Mouse (Mus musculus) E14TG2a.4 (cell line): ENCODE data around the gene Olfr434.
"Not testable (repeated sequence)": the region's sequence is repeated elsewhere in the genome, so short reads cannot be mapped to it uniquely, and the experiment has no call there.

Experiments used
- H3K27me3 ChIP-seq: 2 replicates; pipeline ENCODE4 v1.6.1; 2014; ENCODE audit warnings: low read length, control low read depth; ENCODE audit not compliant: insufficient read depth
- H3K36me3 ChIP-seq: 2 replicates; pipeline ENCODE4 v1.6.1; 2014; ENCODE audit warnings: low read length, control low read depth; ENCODE audit not compliant: insufficient read depth
- H3K4me1 ChIP-seq: replicated peaks from 2 replicates; pipeline ENCODE4 v1.6.1; 2014; ENCODE audit warnings: low read depth, low read length, control low read depth
- H3K4me3 ChIP-seq: replicated peaks from 2 replicates; pipeline ENCODE4 v1.5.1; 2014; ENCODE audit warnings: mild to moderate bottlenecking, low read length
- H3K9me3 ChIP-seq: 2 replicates; pipeline ENCODE4 v1.6.1; 2014; ENCODE audit warnings: low read length, control low read depth
- CTCF ChIP-seq: conservative IDR thresholded peaks from 2 replicates; pipeline ENCODE4 v1.5.1; 2014; ENCODE audit warnings: low read length
- NANOG ChIP-seq: IDR thresholded peaks from 2 replicates; pipeline ENCODE4 v1.6.1; 2014; ENCODE audit warnings: borderline replicate concordance, low read length, mixed read lengths
- POU5F1 ChIP-seq: IDR thresholded peaks from 2 replicates; pipeline ENCODE4 v1.6.1; 2014; ENCODE audit warnings: low read length, borderline replicate concordance

Gene Olfr434

GRCm38 (mm10) chr6:43212873-43213272, at the start of gene Olfr434:
Gene Olfr434, plus strand, starts transcription at chr6:43213021.
- not testable (repeated sequence) for H3K27me3 ChIP-seq, H3K4me3 ChIP-seq, H3K4me1 ChIP-seq, H3K9me3 ChIP-seq, H3K36me3 ChIP-seq

GRCm38 (mm10) chr6:43167246-43167645, 45.6 kb upstream of the Olfr434 start:
- Histone ChIP-seq H3K4me1 (no peaks in the 10 kb centered on the region), H3K36me3 (no peaks in the 10 kb centered on the region), H3K4me3 (no peak overlapping the region), H3K9me3 (no peaks in the 10 kb centered on the region), H3K27me3 (no peaks in the 10 kb centered on the region)
- no peak for TF ChIP-seq CTCF
- no peak for TF ChIP-seq NANOG
- no peak for TF ChIP-seq POU5F1

GRCm38 (mm10) chr6:43171840-43172239, 41.0 kb upstream of the Olfr434 start, which contains the start of gene Olfr13:
Gene Olfr13, plus strand, starts transcription at chr6:43172140.
- Histone ChIP-seq H3K36me3 (no peaks in the 10 kb centered on the region), H3K4me1 (no peaks in the 10 kb centered on the region), H3K9me3 (no peaks in the 10 kb centered on the region), H3K27me3 (no peaks in the 10 kb centered on the region), H3K4me3 (no peak within 1 kb of the TSS)
- TF ChIP-seq NANOG, result no peak
- no peak for TF ChIP-seq CTCF
- no peak for TF ChIP-seq POU5F1

DNA sequence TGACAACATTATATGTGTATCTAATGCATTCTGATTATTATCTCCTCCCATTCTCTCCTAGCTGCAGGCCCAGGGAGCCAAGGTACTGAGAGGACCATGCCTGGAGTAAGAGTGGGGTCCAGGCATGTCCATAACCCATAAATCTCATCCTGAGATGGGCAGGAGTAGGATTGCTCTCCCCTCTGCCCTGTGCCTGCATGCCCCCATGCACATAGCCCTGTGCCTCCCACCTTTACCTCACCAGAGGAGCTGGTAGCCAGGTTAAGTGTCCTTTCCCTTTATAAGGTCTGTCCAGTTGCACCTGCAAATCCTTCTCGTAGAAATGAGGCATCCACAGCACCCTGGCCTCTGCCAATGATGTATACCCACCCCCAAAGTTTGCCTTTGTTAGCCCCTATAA, 34.7 kb upstream of the Olfr434 start:
- Histone ChIP-seq H3K9me3 (no peaks in the 10 kb centered on the region), H3K27me3 (no peaks in the 10 kb centered on the region), H3K4me1 (no peaks in the 10 kb centered on the region), H3K36me3 (no peaks in the 10 kb centered on the region), H3K4me3 (no peak overlapping the region)
- TF ChIP-seq POU5F1 (no peak), NANOG (no peak), CTCF (no peak)

- no peaks in the 10 kb centered on the region for H3K4me1 ChIP-seq
- H3K9me3 ChIP-seq, result no peaks in the 10 kb centered on the region
- no peaks in the 10 kb centered on the region for H3K36me3 ChIP-seq
- no peaks in the 10 kb centered on the region for H3K27me3 ChIP-seq
- TF ChIP-seq CTCF (no peak), POU5F1 (no peak), NANOG (no peak)
- no peak overlapping the region for H3K4me3 ChIP-seq
These were observed 34.0 kb upstream of the Olfr434 start for GRCm38 (mm10) chr6:43178584-43179501.

GRCm38 (mm10) chr6:43190986-43191385, 21.8 kb upstream of the Olfr434 start:
- TF ChIP-seq CTCF, result no peak
- TF ChIP-seq POU5F1, result no peak
- no peak for TF ChIP-seq NANOG
- no peaks in the 10 kb centered on the region for H3K4me1 ChIP-seq
- H3K27me3 ChIP-seq, result no peaks in the 10 kb centered on the region
- no peak overlapping the region for H3K4me3 ChIP-seq
- H3K9me3 ChIP-seq, result no peaks in the 10 kb centered on the region
- no peaks in the 10 kb centered on the region for H3K36me3 ChIP-seq

DNA sequence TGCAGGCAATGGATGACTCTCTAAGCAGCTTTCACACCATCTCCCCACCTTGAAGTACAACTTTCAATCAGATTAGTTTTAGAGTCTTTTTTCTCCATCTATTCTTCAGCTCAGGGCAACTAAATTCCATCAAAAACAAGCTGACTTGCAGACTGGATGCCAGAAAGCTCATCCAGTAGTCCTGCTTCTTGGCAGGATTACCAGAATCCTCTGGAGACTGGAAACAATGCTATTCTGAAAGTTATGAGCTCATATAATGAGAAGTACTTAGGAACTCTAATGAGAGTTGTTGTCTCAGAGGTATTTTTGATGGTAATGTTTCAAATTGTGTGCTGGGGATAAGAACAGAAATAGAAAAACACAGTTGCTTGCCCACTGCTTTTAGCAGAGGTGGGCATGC, 16.0 kb upstream of the Olfr434 start, which contains the start of gene Olfr435:
TSS of gene Olfr435 (plus strand) at position 366 of the 400 bp plus-strand sequence.
- Histone ChIP-seq H3K27me3 (no peaks in the 10 kb centered on the region), H3K9me3 (no peaks in the 10 kb centered on the region), H3K4me1 (no peaks in the 10 kb centered on the region), H3K36me3 (no peaks in the 10 kb centered on the region), H3K4me3 (no peak within 1 kb of the TSS)
- TF ChIP-seq NANOG (no peak), CTCF (no peak), POU5F1 (no peak)

DNA sequence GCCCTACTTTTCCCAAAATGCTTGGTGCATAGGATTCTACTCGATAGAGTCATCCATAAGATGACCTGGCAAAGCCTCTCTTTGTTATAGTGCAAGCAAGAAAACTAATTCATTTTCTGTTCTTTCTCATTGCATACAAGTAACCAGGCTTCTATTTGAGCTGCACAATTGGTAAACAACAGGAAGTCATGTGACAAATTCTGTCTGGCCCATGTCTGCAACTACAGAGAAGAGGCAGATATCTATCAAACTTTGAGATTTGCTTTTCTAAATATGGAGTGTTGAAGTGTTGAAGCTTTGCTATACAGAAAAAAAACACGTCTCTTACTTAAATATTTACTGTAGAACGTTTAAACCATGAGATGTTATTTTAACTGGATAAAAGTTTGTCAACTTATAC, 14.7 kb upstream of the Olfr434 start:
- TF ChIP-seq NANOG (no peak), CTCF (no peak), POU5F1 (no peak)
- Histone ChIP-seq H3K4me1 (no peaks in the 10 kb centered on the region), H3K36me3 (no peaks in the 10 kb centered on the region), H3K27me3 (no peaks in the 10 kb centered on the region), H3K9me3 (no peaks in the 10 kb centered on the region), H3K4me3 (no peak overlapping the region)

DNA sequence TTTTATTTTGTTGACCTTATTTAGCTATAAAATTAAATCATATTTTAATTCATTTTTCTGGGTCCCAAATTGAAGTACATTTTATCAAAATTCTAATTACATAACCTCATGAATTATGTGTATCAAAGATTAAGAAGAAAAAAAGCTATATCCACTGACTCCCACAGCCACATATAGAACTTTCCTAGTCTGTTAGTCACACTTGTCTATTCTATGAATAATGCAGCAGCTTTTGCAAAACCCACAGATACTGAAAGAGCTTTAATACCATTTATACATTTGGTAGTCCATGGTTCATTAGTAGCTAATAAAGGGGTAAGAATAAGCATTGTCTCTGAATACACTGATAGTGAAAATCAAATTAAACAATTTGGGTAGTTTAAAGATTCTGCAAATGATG, 10.0 kb upstream of the Olfr434 start:
- H3K4me1 ChIP-seq, result no peaks in the 10 kb centered on the region
- H3K9me3 ChIP-seq, result peaks cover 9% of the 10 kb centered on the region; the same call in 1 of the 2 replicates
- no peaks in the 10 kb centered on the region for H3K36me3 ChIP-seq
- no peaks in the 10 kb centered on the region for H3K27me3 ChIP-seq
- TF ChIP-seq CTCF, result no peak
- TF ChIP-seq NANOG, result no peak
- no peak for TF ChIP-seq POU5F1
- no peak overlapping the region for H3K4me3 ChIP-seq
